Mouse (Mus musculus): ENCODE data around the gene Baz1b. TPM values are rescaled to one million over a fixed set of nuclear protein-coding genes. Genes with fewer than 3 reads are reported as not detected.

The Baz1b gene
- polyA plus RNA-seq, 1 experiment from 2014 or later: 11.7 TPM

DNA sequence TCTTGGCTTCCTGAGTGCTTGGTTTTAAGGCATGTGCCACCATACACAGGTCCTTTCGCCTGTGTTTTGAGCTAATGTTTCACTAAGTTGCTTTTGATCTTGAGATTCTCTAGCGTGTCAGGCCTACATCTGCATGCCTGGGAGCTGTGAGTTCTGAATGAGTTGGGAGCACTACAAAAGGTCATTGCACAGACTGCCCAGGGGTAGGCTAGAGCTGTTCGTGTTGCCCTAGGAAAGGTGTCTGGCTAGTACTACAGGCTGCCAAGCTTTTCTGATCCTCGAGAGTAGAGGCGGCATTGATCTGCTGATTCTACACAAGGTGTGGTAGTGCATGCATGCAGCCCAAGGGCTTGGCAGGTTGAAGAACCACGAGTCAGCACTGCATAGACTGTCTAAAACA lies 24.2 kb upstream of the Baz1b start:
- WGBS (ENCODE audit: insufficient replicate concordance): 64% methylated on average over 6 of the region's 6 CpGs
- ATAC-seq: no peak
- no peaks in the 10 kb centered on the region for H3K9me3 ChIP-seq (ENCODE audit: low read length)
- no peak for DNase-seq
- H3K4me2 ChIP-seq (ENCODE audit: low read depth, low read length): no peak overlapping the region
- no peaks in the 10 kb centered on the region for H3K27me3 ChIP-seq (ENCODE audit: insufficient read depth, low read length)
- H3K36me3 ChIP-seq (replicated peaks; ENCODE audit: insufficient read depth, low read length): peaks cover 33% of the 10 kb centered on the region
- H3K27ac ChIP-seq (ENCODE audit: low read depth): no peak overlapping the region
- H3K4me1 ChIP-seq (ENCODE audit: insufficient read depth): peaks cover under 1% of the 10 kb centered on the region; the same call in 1 of the 2 replicates
- TF ChIP-seq CTCF (IDR thresholded peaks at IDR 0.05; ENCODE audit: low read depth) (no peak), EP300 (IDR thresholded peaks at IDR 0.05; ENCODE audit: low read depth) (no peak)
- H3K9ac ChIP-seq (replicated peaks): no peak overlapping the region
- no peak overlapping the region for H3K4me3 ChIP-seq (ENCODE audit: low read depth, low read length)

DNA sequence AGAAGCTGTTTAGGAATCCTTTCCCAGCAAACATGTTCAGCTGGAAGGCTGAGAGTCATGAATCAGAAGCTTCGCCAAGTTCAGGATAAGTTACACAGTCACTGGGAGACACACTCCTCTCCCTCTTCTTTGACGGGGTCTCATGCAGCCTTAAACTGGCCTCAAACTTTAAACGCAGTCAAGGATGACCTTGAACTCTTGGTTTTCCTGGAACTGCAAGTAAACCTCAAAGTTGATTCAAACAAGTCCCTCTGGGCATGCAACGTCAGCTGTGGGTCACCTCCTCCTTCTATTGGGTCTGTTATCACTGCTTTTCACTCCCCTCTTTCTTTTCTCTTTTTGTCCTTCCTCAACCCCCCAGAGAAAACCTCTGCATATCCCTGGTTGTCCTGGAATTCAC lies 20.2 kb upstream of the Baz1b start:
- Histone ChIP-seq H3K27me3 (ENCODE audit: insufficient read depth, low read length) (no peaks in the 10 kb centered on the region), H3K9me3 (ENCODE audit: low read length) (no peaks in the 10 kb centered on the region), H3K27ac (ENCODE audit: low read depth) (no peak overlapping the region), H3K4me1 (ENCODE audit: insufficient read depth) (peaks cover 19% of the 10 kb centered on the region), H3K9ac (replicated peaks) (no peak overlapping the region), H3K4me3 (ENCODE audit: low read depth, low read length) (no peak overlapping the region), H3K36me3 (replicated peaks; ENCODE audit: insufficient read depth, low read length) (peaks cover 8% of the 10 kb centered on the region), H3K4me2 (ENCODE audit: low read depth, low read length) (no peak overlapping the region)
- DNase-seq: no peak
- no peak for TF ChIP-seq CTCF (IDR thresholded peaks at IDR 0.05; ENCODE audit: low read depth)
- TF ChIP-seq EP300 (IDR thresholded peaks at IDR 0.05; ENCODE audit: low read depth): no peak
- no peak for ATAC-seq
- 55% methylated on average over 4 of the region's 4 CpGs for WGBS (ENCODE audit: insufficient replicate concordance)

DNA sequence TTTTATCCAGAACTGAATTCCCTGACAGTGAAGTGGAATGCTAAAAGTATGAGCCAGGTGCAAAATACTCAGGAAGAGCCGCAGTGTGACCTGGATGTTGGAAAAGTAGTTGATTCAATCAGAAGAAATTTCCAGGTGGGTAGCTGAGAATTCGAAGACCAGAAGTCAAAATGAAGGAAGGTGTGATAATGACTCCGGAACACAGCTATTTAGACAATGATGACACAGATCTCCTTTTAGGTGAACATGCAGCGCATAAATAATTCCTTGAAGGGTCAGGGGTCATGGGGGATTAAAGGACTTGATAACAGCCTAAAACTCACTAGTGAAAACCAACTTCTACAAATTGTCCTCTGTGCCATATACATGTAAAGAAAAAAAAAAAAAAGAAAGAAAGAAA lies 19.6 kb upstream of the Baz1b start:
- 97% methylated on average over 4 of the region's 4 CpGs for WGBS (ENCODE audit: insufficient replicate concordance)
- no peak overlapping the region for H3K9ac ChIP-seq (replicated peaks)
- H3K4me2 ChIP-seq (ENCODE audit: low read depth, low read length): peak overlapping the region; percentile 85; the same call in 1 of the 2 replicates
- peaks cover 14% of the 10 kb centered on the region for H3K36me3 ChIP-seq (replicated peaks; ENCODE audit: insufficient read depth, low read length)
- H3K9me3 ChIP-seq (ENCODE audit: low read length): no peaks in the 10 kb centered on the region
- peaks cover 19% of the 10 kb centered on the region for H3K4me1 ChIP-seq (ENCODE audit: insufficient read depth)
- no peaks in the 10 kb centered on the region for H3K27me3 ChIP-seq (ENCODE audit: insufficient read depth, low read length)
- H3K4me3 ChIP-seq (ENCODE audit: low read depth, low read length): no peak overlapping the region
- ATAC-seq: no peak
- TF ChIP-seq EP300 (IDR thresholded peaks at IDR 0.05; ENCODE audit: low read depth): no peak
- TF ChIP-seq CTCF (IDR thresholded peaks at IDR 0.05; ENCODE audit: low read depth): no peak
- H3K27ac ChIP-seq (ENCODE audit: low read depth): peak overlapping the region; percentile 97; the same call in 1 of the 2 replicates
- no peak for DNase-seq

DNA sequence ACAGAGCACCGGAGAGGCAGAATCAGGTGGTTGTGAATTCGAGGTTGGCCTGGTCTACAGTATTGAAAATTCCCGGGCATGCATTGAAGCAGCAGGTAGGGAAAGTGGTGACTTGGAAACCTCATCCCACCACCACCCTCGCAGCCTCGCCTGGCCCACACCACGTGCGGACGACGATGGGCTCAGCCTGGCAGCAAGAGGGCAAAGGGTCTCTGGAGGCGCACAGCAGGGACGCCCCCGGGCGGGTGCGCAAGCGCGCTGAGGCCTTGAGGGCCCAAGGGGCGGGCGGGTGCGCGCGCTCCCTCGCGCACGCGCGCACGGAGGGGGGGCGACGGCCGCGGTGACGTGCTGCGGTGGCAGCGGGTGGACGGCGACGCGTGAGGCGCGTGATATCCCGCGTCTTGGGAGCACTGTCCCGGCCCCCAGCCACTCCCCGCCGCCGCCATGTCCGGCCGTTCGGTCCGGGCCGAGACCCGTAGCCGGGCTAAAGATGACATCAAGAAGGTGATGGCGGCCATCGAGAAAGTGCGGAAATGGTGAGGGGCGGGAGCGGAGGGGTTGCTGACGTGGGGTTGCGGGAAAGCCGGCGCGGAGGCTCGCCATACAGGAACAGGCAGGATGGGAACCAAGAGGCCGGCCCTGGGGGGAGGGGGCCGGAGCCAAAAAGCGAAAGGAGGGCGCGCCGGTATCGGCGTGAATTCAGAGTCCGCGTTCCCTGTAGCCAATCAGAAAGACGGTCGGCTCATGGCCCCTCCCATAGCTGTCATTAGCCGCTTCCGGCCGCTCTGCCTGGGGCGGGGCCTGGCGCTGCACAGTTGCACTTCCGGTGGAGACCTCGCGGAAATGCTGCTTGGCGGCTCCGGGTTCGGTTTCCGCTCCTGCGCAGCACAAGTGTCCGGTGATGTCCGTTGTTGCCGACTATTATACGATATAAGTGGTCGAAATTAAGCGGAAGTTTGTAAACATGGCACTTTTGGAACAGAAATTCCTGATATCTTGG lies 18.7 kb upstream of the Baz1b start, which contains the start of gene Bcl7b:
Gene Bcl7b, plus strand, starts transcription at position 221 of the 1,000 bp plus-strand sequence.
- TF ChIP-seq CTCF (IDR thresholded peaks at IDR 0.05; ENCODE audit: low read depth): 0 out of 2 replicates have a peak, but pooled peaks have one; percentile 2
- peak; percentile 20; the same call in 1 of the 2 replicates for TF ChIP-seq EP300 (IDR thresholded peaks at IDR 0.05; ENCODE audit: low read depth)
- peak within 1 kb of the TSS; percentile 97 for H3K27ac ChIP-seq (ENCODE audit: low read depth)
- peak; percentile 97 for DNase-seq
- H3K4me1 ChIP-seq (ENCODE audit: insufficient read depth): peaks cover 19% of the 10 kb centered on the region
- ATAC-seq: peak; percentile 97
- peak within 1 kb of the TSS; percentile 86 for H3K9ac ChIP-seq (replicated peaks)
- H3K36me3 ChIP-seq (replicated peaks; ENCODE audit: insufficient read depth, low read length): peaks cover 22% of the 10 kb centered on the region
- 3% methylated on average over 93 of the region's 95 CpGs for WGBS (ENCODE audit: insufficient replicate concordance)
- peak within 1 kb of the TSS; percentile 92 for H3K4me2 ChIP-seq (ENCODE audit: low read depth, low read length)
- no peaks in the 10 kb centered on the region for H3K9me3 ChIP-seq (ENCODE audit: low read length)
- H3K4me3 ChIP-seq (ENCODE audit: low read depth, low read length): peak within 1 kb of the TSS; percentile 83
- H3K27me3 ChIP-seq (ENCODE audit: insufficient read depth, low read length): no peaks in the 10 kb centered on the region

DNA sequence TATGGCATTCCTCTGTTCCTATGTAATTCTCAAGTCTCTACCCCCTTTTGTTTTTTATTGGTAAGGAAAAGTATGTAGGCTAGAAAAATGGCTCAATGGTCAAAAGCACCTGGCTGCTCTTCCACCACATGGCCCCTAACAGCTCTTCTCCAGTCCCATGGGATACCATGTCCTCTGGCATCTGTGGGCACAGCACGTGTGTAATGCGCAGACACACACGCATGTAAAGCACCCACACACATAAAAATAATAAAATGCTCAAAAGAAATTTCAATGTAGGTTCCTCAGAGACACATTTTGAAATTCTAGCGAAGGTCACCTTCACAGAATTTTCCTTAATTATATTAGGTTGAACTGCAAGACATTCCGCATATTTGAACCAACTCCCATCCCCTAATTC lies 17.6 kb upstream of the Baz1b start:
- 83% methylated on average over 5 of the region's 5 CpGs for WGBS (ENCODE audit: insufficient replicate concordance)
- DNase-seq: no peak
- Histone ChIP-seq H3K36me3 (replicated peaks; ENCODE audit: insufficient read depth, low read length) (peaks cover 29% of the 10 kb centered on the region), H3K4me1 (ENCODE audit: insufficient read depth) (peaks cover 19% of the 10 kb centered on the region), H3K9ac (replicated peaks) (peak overlapping the region; percentile 86), H3K9me3 (ENCODE audit: low read length) (no peaks in the 10 kb centered on the region), H3K27ac (ENCODE audit: low read depth) (peak overlapping the region; percentile 97), H3K4me3 (ENCODE audit: low read depth, low read length) (peak overlapping the region; percentile 83), H3K4me2 (ENCODE audit: low read depth, low read length) (peak overlapping the region; percentile 92), H3K27me3 (ENCODE audit: insufficient read depth, low read length) (no peaks in the 10 kb centered on the region)
- TF ChIP-seq EP300 (IDR thresholded peaks at IDR 0.05; ENCODE audit: low read depth) (no peak), CTCF (IDR thresholded peaks at IDR 0.05; ENCODE audit: low read depth) (no peak)
- no peak for ATAC-seq

DNA sequence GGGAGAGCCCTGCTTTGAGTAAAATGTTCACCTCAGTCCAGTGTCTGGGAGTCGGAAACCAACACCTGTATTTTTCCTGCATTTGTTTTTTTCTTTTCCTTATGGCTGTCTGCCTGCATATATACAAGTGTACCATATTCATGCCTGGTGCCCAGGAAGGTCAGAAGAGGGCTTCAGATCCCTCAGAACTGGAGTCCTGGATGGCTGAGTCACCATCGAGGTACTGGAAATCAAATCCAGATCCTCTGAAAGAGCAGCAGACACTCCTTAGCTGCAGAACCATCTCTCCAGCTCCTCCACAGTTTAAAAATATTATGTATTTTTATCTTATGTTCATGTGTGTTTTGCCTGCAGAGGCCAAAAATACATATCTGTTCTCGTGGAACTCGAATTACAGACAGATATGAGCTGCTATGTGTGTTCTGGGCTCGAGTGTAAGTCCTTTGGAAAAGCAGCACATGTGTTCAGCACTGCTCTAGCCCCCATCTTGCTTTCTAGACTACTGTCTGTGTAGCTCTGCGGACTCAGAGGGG lies 15.3 kb upstream of the Baz1b start:
- Histone ChIP-seq H3K4me1 (ENCODE audit: insufficient read depth) (peaks cover 19% of the 10 kb centered on the region), H3K4me2 (ENCODE audit: low read depth, low read length) (no peak overlapping the region), H3K36me3 (replicated peaks; ENCODE audit: insufficient read depth, low read length) (peaks cover 48% of the 10 kb centered on the region), H3K4me3 (ENCODE audit: low read depth, low read length) (no peak overlapping the region), H3K9ac (replicated peaks) (no peak overlapping the region), H3K27me3 (ENCODE audit: insufficient read depth, low read length) (no peaks in the 10 kb centered on the region), H3K27ac (ENCODE audit: low read depth) (no peak overlapping the region), H3K9me3 (ENCODE audit: low read length) (no peaks in the 10 kb centered on the region)
- DNase-seq (no peak), ATAC-seq (no peak)
- no peak for TF ChIP-seq EP300 (IDR thresholded peaks at IDR 0.05; ENCODE audit: low read depth)
- TF ChIP-seq CTCF (IDR thresholded peaks at IDR 0.05; ENCODE audit: low read depth): no peak
- WGBS (ENCODE audit: insufficient replicate concordance): 84% methylated on average over 6 of the region's 6 CpGs
